Mouse (Mus musculus) intestine, embryonic 16.5 days (tissue): ENCODE measurements around the gene 1700028K03Rik. TPM values are rescaled to one million over a fixed set of nuclear protein-coding genes. Genes with fewer than 3 reads are reported as not detected.

Experiments used
- ATAC-seq: fragments of 200-750 bp; cut with Nextera tagmentation; 2 replicates; pipeline ENCODE4 v1.8.0; 2017; ENCODE audit warnings: moderate TSS enrichment, moderate library complexity
- H3K27ac ChIP-seq: fragments of 300-500 bp; sonication (generic); 2 replicates; pipeline ENCODE4 v1.5.1; 2014; ENCODE audit warnings: mild to moderate bottlenecking, low read length
- H3K27me3 ChIP-seq: fragments of 300-500 bp; sonication (generic); replicated peaks from 2 replicates; pipeline ENCODE4 v1.6.1; 2014; ENCODE audit warnings: low read length, control low read depth, mixed read lengths; ENCODE audit not compliant: control insufficient read depth, insufficient read depth
- H3K36me3 ChIP-seq: fragments of 300-500 bp; sonication (generic); 2 replicates; pipeline ENCODE4 v1.6.1; 2014; ENCODE audit warnings: low read length, control low read depth; ENCODE audit not compliant: control insufficient read depth, insufficient read depth
- H3K4me1 ChIP-seq: fragments of 300-500 bp; sonication (generic); 2 replicates; pipeline ENCODE4 v1.6.1; 2014; ENCODE audit warnings: low read length, control low read depth, mixed read lengths; ENCODE audit not compliant: control insufficient read depth, insufficient read depth
- H3K4me2 ChIP-seq: fragments of 300-500 bp; sonication (generic); 2 replicates; pipeline ENCODE4 v1.6.1; 2014; ENCODE audit warnings: low read depth, low read length, control low read depth
- H3K4me3 ChIP-seq: fragments of 300-500 bp; sonication (generic); 2 replicates; pipeline ENCODE4 v1.5.1; 2014; ENCODE audit warnings: mild to moderate bottlenecking, low read length
- H3K9ac ChIP-seq: fragments of 300-500 bp; sonication (generic); 2 replicates; pipeline ENCODE4 v1.6.1; 2014; ENCODE audit warnings: low read depth, low read length
- H3K9me3 ChIP-seq: fragments of 300-500 bp; sonication (generic); 2 replicates; pipeline ENCODE4 v1.6.1; 2016; ENCODE audit warnings: low read length, control low read depth; ENCODE audit not compliant: control insufficient read depth
- WGBS: fragments of 180-500 bp; shearing (Covaris S2); extraction: QIAGEN DNeasy Blood & Tissue Kit; methylation state at CpG from one replicate; pipeline ENCODE4 v1.1.7; 2014; 5-methylcytosine and 5-hydroxymethylcytosine counted together
- polyA plus RNA-seq: library from polyadenylated mRNA; unstranded; fragments of >200 nt; fragmentation: Nextera tagmentation; extraction: Ambion mirVana; gene quantifications from 2 replicates; pipeline ENCODE4 v1.2.1, GENCODE M21; 2015

The 1700028K03Rik gene
- polyA plus RNA-seq, 1 experiment from 2014 or later: 0.05 TPM

GRCm38 (mm10) chr5:107597301-107598077 lies 63.0 kb downstream of the 1700028K03Rik start, which contains the start of the genes Rpap2 and Glmn:
Gene Rpap2 (plus strand): TSS chr5:107597373.
Gene Glmn (minus strand): TSS chr5:107597888.
- H3K36me3 ChIP-seq: no peaks in the 10 kb centered on the region
- WGBS: 1% methylated on average over 61 of the region's 64 CpGs
- peaks cover 2% of the 10 kb centered on the region; the same call in 1 of the 2 replicates for H3K4me1 ChIP-seq
- peak within 1 kb of the TSS; percentile 84 for H3K9ac ChIP-seq
- H3K9me3 ChIP-seq: no peaks in the 10 kb centered on the region
- H3K27me3 ChIP-seq: no peaks in the 10 kb centered on the region
- peak within 1 kb of the TSS; percentile 78 for H3K4me3 ChIP-seq
- H3K27ac ChIP-seq: peak within 1 kb of the TSS; percentile 86
- H3K4me2 ChIP-seq: peak within 1 kb of the TSS; percentile 85
- ATAC-seq: peak; percentile 98

- peak overlapping the region; percentile 78 for H3K4me3 ChIP-seq
- H3K36me3 ChIP-seq: 0 out of 2 replicates have a peak, but pooled peaks cover 5% of the 10 kb centered on the region
- ATAC-seq: no peak
- no peaks in the 10 kb centered on the region for H3K9me3 ChIP-seq
- no peak overlapping the region for H3K27ac ChIP-seq
- peak overlapping the region; percentile 85 for H3K4me2 ChIP-seq
- H3K27me3 ChIP-seq: no peaks in the 10 kb centered on the region
- 22% methylated on average over 4 of the region's 4 CpGs for WGBS
- H3K9ac ChIP-seq: peak overlapping the region; percentile 84; the same call in 1 of the 2 replicates
- H3K4me1 ChIP-seq: peaks cover 2% of the 10 kb centered on the region; the same call in 1 of the 2 replicates
These were observed 63.9 kb downstream of the 1700028K03Rik start for GRCm38 (mm10) chr5:107598380-107598779.

Other genes starting within 250 kb of the 1700028K03Rik start
- gene Tgfbr3, start 245.1 kb upstream of the 1700028K03Rik start, polyA plus RNA-seq: 14.6 and 14.9 TPM in 2 replicates
- gene Brdt, start 203.6 kb upstream of the 1700028K03Rik start, polyA plus RNA-seq: 0.98 and 1.0 TPM in 2 replicates
- 0.21 and 0.50 TPM in 2 replicates for gene Ephx4, start 132.0 kb upstream of the 1700028K03Rik start, polyA plus RNA-seq
- not detected in 2 replicates for gene Lpcat2b, start 103.2 kb upstream of the 1700028K03Rik start, polyA plus RNA-seq
- gene Btbd8, start 96.7 kb upstream of the 1700028K03Rik start, polyA plus RNA-seq: 2.7 and 2.8 TPM in 2 replicates
- gene Gm42669, start 27.1 kb upstream of the 1700028K03Rik start, polyA plus RNA-seq: 0.16 and 0.38 TPM in 2 replicates
- gene Rpap2, start 62.7 kb downstream of the 1700028K03Rik start, polyA plus RNA-seq: 11.9 and 13.8 TPM in 2 replicates
- 18.2 and 21.3 TPM in 2 replicates for gene Glmn, start 63.2 kb downstream of the 1700028K03Rik start, polyA plus RNA-seq
- 0.92 and 1.1 TPM in 2 replicates for gene Gfi1, start 191.3 kb downstream of the 1700028K03Rik start, polyA plus RNA-seq